Mouse (Mus musculus): Measurements from ENCODE around the gene D6Ertd527e.

GRCm38 (mm10) chr6:87127049-87127753, 22.7 kb downstream of the D6Ertd527e start:
- TF ChIP-seq CTCF (IDR thresholded peaks at IDR 0.05; ENCODE audit: control insufficient read depth, insufficient read depth, insufficient read length), result no peak
- no peak for TF ChIP-seq USF1 (IDR thresholded peaks at IDR 0.05; ENCODE audit: low read depth)
- no peak for TF ChIP-seq MAX (IDR thresholded peaks at IDR 0.05)
- TF ChIP-seq FOSL1 (IDR thresholded peaks at IDR 0.05; ENCODE audit: insufficient read depth, low read length, poor library complexity, severe bottlenecking), result no peak
